Mouse (Mus musculus) G1E (cell line): ENCODE results near the gene Cd302.

Source experiments
- CTCF ChIP-seq: IDR thresholded peaks from 2 replicates; pipeline ENCODE4 v1.5.1; 2012; ENCODE audit warnings: low read depth, low read length, inconsistent platforms, mixed read lengths
- GATA1 ChIP-seq: IDR thresholded peaks from 2 replicates; pipeline ENCODE4 v1.6.1; 2012; ENCODE audit warnings: borderline replicate concordance, low read length, inconsistent platforms, mixed read lengths
- GATA2 ChIP-seq: IDR thresholded peaks from 2 replicates; pipeline ENCODE4 v1.6.1; 2012; ENCODE audit warnings: low read depth, low read length, inconsistent platforms, borderline replicate concordance
- POLR2AphosphoS5 ChIP-seq: IDR thresholded peaks from 2 replicates; pipeline ENCODE4 v1.6.1; 2012; ENCODE audit warnings: low read depth, low read length, inconsistent platforms; ENCODE audit not compliant: insufficient replicate concordance
- TAL1 ChIP-seq: conservative IDR thresholded peaks from 2 replicates; pipeline ENCODE4 v1.6.1; 2012; ENCODE audit warnings: low read depth, low read length, inconsistent platforms, mixed read lengths

DNA sequence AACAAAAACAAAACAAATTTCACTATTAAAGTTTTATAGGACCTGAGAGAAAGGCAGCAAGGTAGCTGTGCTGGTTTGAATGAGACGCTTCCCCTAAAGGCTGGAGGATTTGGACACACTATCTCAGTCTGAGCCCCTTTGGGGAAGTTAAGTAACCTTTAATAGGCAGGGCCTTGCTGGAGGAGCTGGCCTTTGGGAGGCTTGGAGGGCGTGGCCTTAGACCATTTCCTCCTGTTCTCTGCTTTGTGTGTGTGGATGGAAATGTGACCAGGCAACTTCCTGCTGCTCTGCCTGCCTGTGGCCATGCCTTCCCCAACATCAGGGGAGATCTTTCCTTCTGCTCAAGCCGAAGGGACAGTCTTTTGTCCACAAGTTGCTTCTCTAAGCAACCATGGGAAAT lies 14.0 kb upstream of the Cd302 start:
- TF ChIP-seq CTCF (no peak), GATA1 (no peak), TAL1 (no peak), POLR2AphosphoS5 (no peak), GATA2 (no peak)
